Mouse (Mus musculus) embryo, embryonic 10 days (tissue): Measurements from ENCODE around the gene Rapgef5.

Experiments
- DNase-seq: peaks from one replicate; pipeline ENCODE4 v3.0.0-alpha.2; 2015; ENCODE audit warnings: low spot score

Rapgef5 gene

GRCm38 (mm10) chr12:117531106-117531505, 14.8 kb downstream of the Rapgef5 start:
- DNase-seq: no peak

GRCm38 (mm10) chr12:117533176-117534086, 17.2 kb downstream of the Rapgef5 start:
- DNase-seq: peak; percentile 60

- DNase-seq: peak; percentile 53
These were observed 17.9 kb downstream of the Rapgef5 start for GRCm38 (mm10) chr12:117534087-117534751.

- no peak for DNase-seq
These were observed 24.1 kb downstream of the Rapgef5 start for GRCm38 (mm10) chr12:117540352-117540751.

- DNase-seq: no peak
These were observed 29.0 kb downstream of the Rapgef5 start for GRCm38 (mm10) chr12:117545277-117545676.

GRCm38 (mm10) chr12:117553353-117553752, 37.1 kb downstream of the Rapgef5 start:
- no peak for DNase-seq

- no peak for DNase-seq
These were observed 38.4 kb downstream of the Rapgef5 start for GRCm38 (mm10) chr12:117554612-117555063.

GRCm38 (mm10) chr12:117560450-117560849, 44.2 kb downstream of the Rapgef5 start:
- DNase-seq: no peak

GRCm38 (mm10) chr12:117561411-117562059, 45.3 kb downstream of the Rapgef5 start:
- DNase-seq: no peak

GRCm38 (mm10) chr12:117562085-117562484, 45.8 kb downstream of the Rapgef5 start:
- DNase-seq: no peak

- no peak for DNase-seq
These were observed 47.6 kb downstream of the Rapgef5 start for GRCm38 (mm10) chr12:117563859-117564258.

- no peak for DNase-seq
These were observed 50.0 kb downstream of the Rapgef5 start for GRCm38 (mm10) chr12:117566298-117566697.

- DNase-seq: no peak
These were observed 53.4 kb downstream of the Rapgef5 start for GRCm38 (mm10) chr12:117569671-117570070.

GRCm38 (mm10) chr12:117584256-117584655, 68.0 kb downstream of the Rapgef5 start:
- no peak for DNase-seq

- no peak for DNase-seq
These were observed 69.1 kb downstream of the Rapgef5 start for GRCm38 (mm10) chr12:117585390-117585789.

- peak; percentile 78 for DNase-seq
These were observed 69.8 kb downstream of the Rapgef5 start for GRCm38 (mm10) chr12:117586124-117586523.

- no peak for DNase-seq
These were observed 72.9 kb downstream of the Rapgef5 start for GRCm38 (mm10) chr12:117589186-117589585.

GRCm38 (mm10) chr12:117592019-117592418, 75.7 kb downstream of the Rapgef5 start:
- no peak for DNase-seq

- no peak for DNase-seq
These were observed 76.3 kb downstream of the Rapgef5 start for GRCm38 (mm10) chr12:117592583-117592982.

GRCm38 (mm10) chr12:117595179-117595578, 78.9 kb downstream of the Rapgef5 start:
- no peak for DNase-seq

- DNase-seq: no peak
These were observed 81.9 kb downstream of the Rapgef5 start for GRCm38 (mm10) chr12:117598190-117598589.

GRCm38 (mm10) chr12:117605966-117606365, 89.7 kb downstream of the Rapgef5 start:
- no peak for DNase-seq

- no peak for DNase-seq
These were observed 96.4 kb downstream of the Rapgef5 start for GRCm38 (mm10) chr12:117612715-117613114.
